Mouse (Mus musculus): ENCODE measurements around the gene Adgrb3. TPM values are rescaled to one million over a fixed set of nuclear protein-coding genes. Genes with fewer than 3 reads are reported as not detected.

Gene Adgrb3
- polyA plus RNA-seq, 1 experiment from 2014 or later: 0.89 TPM

- no peak for ATAC-seq (replicated peaks; ENCODE audit: insufficient number of reproducible peaks, low FRiP score, low TSS enrichment)
- Histone ChIP-seq H3K4me1 (ENCODE audit: control insufficient read depth, insufficient read depth, low read length) (no peaks in the 10 kb centered on the region), H3K27ac (ENCODE audit: low read depth, low read length) (no peak overlapping the region), H3K4me3 (ENCODE audit: low read depth, low read length) (no peak overlapping the region), H3K9me3 (replicated peaks; ENCODE audit: control insufficient read depth, low read length) (no peaks in the 10 kb centered on the region), H3K9ac (ENCODE audit: low read depth, low read length) (no peak overlapping the region), H3K4me2 (no peak overlapping the region), H3K36me3 (ENCODE audit: control insufficient read depth, insufficient read depth, low read length) (no peaks in the 10 kb centered on the region), H3K27me3 (ENCODE audit: control insufficient read depth, insufficient read depth, low read length) (peaks cover 32% of the 10 kb centered on the region)
- 60% methylated on average over 9 of the region's 9 CpGs for WGBS (ENCODE audit: insufficient replicate concordance)
Observed at GRCm38 (mm10) chr1:25828071-25828755, 1.3 kb downstream of the Adgrb3 start.

- WGBS (ENCODE audit: insufficient replicate concordance): 59% methylated on average over 9 of the region's 9 CpGs
- Histone ChIP-seq H3K4me3 (ENCODE audit: low read depth, low read length) (no peak overlapping the region), H3K36me3 (ENCODE audit: control insufficient read depth, insufficient read depth, low read length) (no peaks in the 10 kb centered on the region), H3K4me1 (ENCODE audit: control insufficient read depth, insufficient read depth, low read length) (no peaks in the 10 kb centered on the region), H3K27ac (ENCODE audit: low read depth, low read length) (no peak overlapping the region), H3K4me2 (no peak overlapping the region), H3K27me3 (ENCODE audit: control insufficient read depth, insufficient read depth, low read length) (peaks cover 32% of the 10 kb centered on the region), H3K9me3 (replicated peaks; ENCODE audit: control insufficient read depth, low read length) (no peaks in the 10 kb centered on the region), H3K9ac (ENCODE audit: low read depth, low read length) (no peak overlapping the region)
- no peak for ATAC-seq (replicated peaks; ENCODE audit: insufficient number of reproducible peaks, low FRiP score, low TSS enrichment)
Observed at GRCm38 (mm10) chr1:25827436-25827835, 2.1 kb downstream of the Adgrb3 start.

- no peak overlapping the region for H3K4me3 ChIP-seq (ENCODE audit: low read depth, low read length)
- WGBS (ENCODE audit: insufficient replicate concordance): 10% methylated on average over 7 of the region's 7 CpGs
- H3K4me1 ChIP-seq (ENCODE audit: control insufficient read depth, insufficient read depth, low read length): no peaks in the 10 kb centered on the region
- no peak overlapping the region for H3K4me2 ChIP-seq
- no peak overlapping the region for H3K27ac ChIP-seq (ENCODE audit: low read depth, low read length)
- no peak for ATAC-seq (replicated peaks; ENCODE audit: insufficient number of reproducible peaks, low FRiP score, low TSS enrichment)
- H3K9ac ChIP-seq (ENCODE audit: low read depth, low read length): no peak overlapping the region
- H3K36me3 ChIP-seq (ENCODE audit: control insufficient read depth, insufficient read depth, low read length): no peaks in the 10 kb centered on the region
- no peaks in the 10 kb centered on the region for H3K9me3 ChIP-seq (replicated peaks; ENCODE audit: control insufficient read depth, low read length)
- peaks cover 32% of the 10 kb centered on the region for H3K27me3 ChIP-seq (ENCODE audit: control insufficient read depth, insufficient read depth, low read length)
Observed at GRCm38 (mm10) chr1:25826771-25827170, 2.7 kb downstream of the Adgrb3 start.

- no peaks in the 10 kb centered on the region for H3K9me3 ChIP-seq (replicated peaks; ENCODE audit: control insufficient read depth, low read length)
- H3K4me2 ChIP-seq: no peak overlapping the region
- H3K9ac ChIP-seq (ENCODE audit: low read depth, low read length): no peak overlapping the region
- no peaks in the 10 kb centered on the region for H3K4me1 ChIP-seq (ENCODE audit: control insufficient read depth, insufficient read depth, low read length)
- no peak overlapping the region for H3K4me3 ChIP-seq (ENCODE audit: low read depth, low read length)
- no peaks in the 10 kb centered on the region for H3K36me3 ChIP-seq (ENCODE audit: control insufficient read depth, insufficient read depth, low read length)
- WGBS (ENCODE audit: insufficient replicate concordance): 33% methylated on average over 4 of the region's 4 CpGs
- H3K27me3 ChIP-seq (ENCODE audit: control insufficient read depth, insufficient read depth, low read length): peaks cover 20% of the 10 kb centered on the region
- no peak overlapping the region for H3K27ac ChIP-seq (ENCODE audit: low read depth, low read length)
- ATAC-seq (replicated peaks; ENCODE audit: insufficient number of reproducible peaks, low FRiP score, low TSS enrichment): no peak
Observed at GRCm38 (mm10) chr1:25824626-25825025, 4.9 kb downstream of the Adgrb3 start.

- peaks cover 15% of the 10 kb centered on the region for H3K27me3 ChIP-seq (ENCODE audit: control insufficient read depth, insufficient read depth, low read length)
- no peak overlapping the region for H3K27ac ChIP-seq (ENCODE audit: low read depth, low read length)
- 74% methylated on average over 10 of the region's 10 CpGs for WGBS (ENCODE audit: insufficient replicate concordance)
- H3K36me3 ChIP-seq (ENCODE audit: control insufficient read depth, insufficient read depth, low read length): no peaks in the 10 kb centered on the region
- no peaks in the 10 kb centered on the region for H3K4me1 ChIP-seq (ENCODE audit: control insufficient read depth, insufficient read depth, low read length)
- H3K4me2 ChIP-seq: no peak overlapping the region
- no peak overlapping the region for H3K9ac ChIP-seq (ENCODE audit: low read depth, low read length)
- H3K4me3 ChIP-seq (ENCODE audit: low read depth, low read length): no peak overlapping the region
- ATAC-seq (replicated peaks; ENCODE audit: insufficient number of reproducible peaks, low FRiP score, low TSS enrichment): no peak
- H3K9me3 ChIP-seq (replicated peaks; ENCODE audit: control insufficient read depth, low read length): no peaks in the 10 kb centered on the region
Observed at GRCm38 (mm10) chr1:25823961-25824360, 5.5 kb downstream of the Adgrb3 start.

- Histone ChIP-seq H3K4me1 (ENCODE audit: control insufficient read depth, insufficient read depth, low read length) (no peaks in the 10 kb centered on the region), H3K9me3 (replicated peaks; ENCODE audit: control insufficient read depth, low read length) (no peaks in the 10 kb centered on the region), H3K36me3 (ENCODE audit: control insufficient read depth, insufficient read depth, low read length) (no peaks in the 10 kb centered on the region), H3K9ac (ENCODE audit: low read depth, low read length) (no peak overlapping the region), H3K4me2 (no peak overlapping the region), H3K27me3 (ENCODE audit: control insufficient read depth, insufficient read depth, low read length) (no peaks in the 10 kb centered on the region), H3K4me3 (ENCODE audit: low read depth, low read length) (no peak overlapping the region), H3K27ac (ENCODE audit: low read depth, low read length) (no peak overlapping the region)
- ATAC-seq (replicated peaks; ENCODE audit: insufficient number of reproducible peaks, low FRiP score, low TSS enrichment): no peak
- 67% methylated on average over 1 of the region's 1 CpGs for WGBS (ENCODE audit: insufficient replicate concordance)
Observed at GRCm38 (mm10) chr1:25815491-25815890, 14.0 kb downstream of the Adgrb3 start.

GRCm38 (mm10) chr1:25778784-25779183 is 50.7 kb downstream of the Adgrb3 start:
- H3K27ac ChIP-seq (ENCODE audit: low read depth, low read length): no peak overlapping the region
- H3K4me3 ChIP-seq (ENCODE audit: low read depth, low read length): no peak overlapping the region
- 66% methylated on average over 1 of the region's 1 CpGs for WGBS (ENCODE audit: insufficient replicate concordance)
- H3K9ac ChIP-seq (ENCODE audit: low read depth, low read length): no peak overlapping the region
- ATAC-seq (replicated peaks; ENCODE audit: insufficient number of reproducible peaks, low FRiP score, low TSS enrichment): no peak
- no peak overlapping the region for H3K4me2 ChIP-seq
- H3K9me3 ChIP-seq (replicated peaks; ENCODE audit: control insufficient read depth, low read length): no peaks in the 10 kb centered on the region
- no peaks in the 10 kb centered on the region for H3K27me3 ChIP-seq (ENCODE audit: control insufficient read depth, insufficient read depth, low read length)
- no peaks in the 10 kb centered on the region for H3K4me1 ChIP-seq (ENCODE audit: control insufficient read depth, insufficient read depth, low read length)
- no peaks in the 10 kb centered on the region for H3K36me3 ChIP-seq (ENCODE audit: control insufficient read depth, insufficient read depth, low read length)

GRCm38 (mm10) chr1:25777459-25777858 is 52.0 kb downstream of the Adgrb3 start:
- Histone ChIP-seq H3K4me2 (no peak overlapping the region), H3K4me3 (ENCODE audit: low read depth, low read length) (no peak overlapping the region), H3K27me3 (ENCODE audit: control insufficient read depth, insufficient read depth, low read length) (no peaks in the 10 kb centered on the region), H3K27ac (ENCODE audit: low read depth, low read length) (no peak overlapping the region), H3K9me3 (replicated peaks; ENCODE audit: control insufficient read depth, low read length) (no peaks in the 10 kb centered on the region), H3K4me1 (ENCODE audit: control insufficient read depth, insufficient read depth, low read length) (no peaks in the 10 kb centered on the region), H3K36me3 (ENCODE audit: control insufficient read depth, insufficient read depth, low read length) (no peaks in the 10 kb centered on the region), H3K9ac (ENCODE audit: low read depth, low read length) (no peak overlapping the region)
- no peak for ATAC-seq (replicated peaks; ENCODE audit: insufficient number of reproducible peaks, low FRiP score, low TSS enrichment)
- 83% methylated on average over 4 of the region's 4 CpGs for WGBS (ENCODE audit: insufficient replicate concordance)

GRCm38 (mm10) chr1:25775440-25776130 is 53.9 kb downstream of the Adgrb3 start:
- 76% methylated on average over 3 of the region's 3 CpGs for WGBS (ENCODE audit: insufficient replicate concordance)
- ATAC-seq (replicated peaks; ENCODE audit: insufficient number of reproducible peaks, low FRiP score, low TSS enrichment): no peak
- Histone ChIP-seq H3K4me2 (no peak overlapping the region), H3K27ac (ENCODE audit: low read depth, low read length) (no peak overlapping the region), H3K36me3 (ENCODE audit: control insufficient read depth, insufficient read depth, low read length) (no peaks in the 10 kb centered on the region), H3K4me1 (ENCODE audit: control insufficient read depth, insufficient read depth, low read length) (no peaks in the 10 kb centered on the region), H3K9ac (ENCODE audit: low read depth, low read length) (no peak overlapping the region), H3K27me3 (ENCODE audit: control insufficient read depth, insufficient read depth, low read length) (no peaks in the 10 kb centered on the region), H3K4me3 (ENCODE audit: low read depth, low read length) (no peak overlapping the region), H3K9me3 (replicated peaks; ENCODE audit: control insufficient read depth, low read length) (no peaks in the 10 kb centered on the region)

Measured in heart, embryonic 11.5 days (tissue).